Mouse (Mus musculus) E14TG2a.4 (cell line): Measurements from ENCODE around the gene Hrh1.

Source experiments
- CTCF ChIP-seq: conservative IDR thresholded peaks from 2 replicates; pipeline ENCODE4 v1.5.1; 2014; ENCODE audit warnings: low read length
- POU5F1 ChIP-seq: IDR thresholded peaks from 2 replicates; pipeline ENCODE4 v1.6.1; 2014; ENCODE audit warnings: low read length, borderline replicate concordance

- TF ChIP-seq CTCF (no peak), POU5F1 (no peak)
Observed at GRCm38 (mm10) chr6:114434524-114434923, 36.8 kb downstream of the Hrh1 start.
